Mouse (Mus musculus) thymus, adult 18-20 months (tissue): ENCODE data around the gene Calr4.

Experiments used
- DNase-seq, 2 experiments: peaks; one replicate each; pipeline ENCODE4 v3.0.0; 2022; ENCODE audit warnings: mixed read lengths in 2 of 2

Calr4 gene

DNA sequence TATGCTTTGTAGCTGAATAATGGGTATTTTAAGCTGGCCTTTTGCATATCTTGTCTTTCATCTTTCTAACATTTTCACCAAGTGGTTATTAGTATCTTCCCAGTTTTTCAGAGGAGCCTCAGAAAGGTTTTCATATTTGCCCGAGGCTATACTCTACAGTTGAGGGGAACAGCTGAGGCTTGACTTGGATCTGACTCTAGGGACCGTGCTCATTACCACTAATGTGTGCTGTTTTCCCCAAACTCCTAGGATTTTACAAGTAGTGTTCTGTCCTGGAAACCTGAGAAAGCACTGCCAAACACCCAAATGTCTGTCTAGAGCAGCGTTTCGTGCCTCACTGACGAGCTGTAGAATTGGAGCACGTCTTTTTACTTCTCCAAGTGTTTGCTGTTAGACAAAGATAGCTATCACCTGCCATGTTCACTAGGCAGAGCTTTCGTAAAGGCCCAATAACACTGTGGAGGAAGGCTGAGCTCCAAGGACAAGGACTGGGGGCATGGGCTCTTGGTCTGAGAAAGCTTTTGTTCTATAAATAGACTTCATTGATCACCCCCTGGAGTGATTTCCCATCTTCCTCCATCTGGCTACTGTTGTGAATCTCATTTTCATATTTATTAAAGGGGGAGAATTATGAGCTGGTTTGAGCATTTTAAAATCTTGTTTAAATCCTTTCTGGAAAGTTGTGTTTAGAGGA lies 2.0 kb downstream of the Calr4 start:
- DNase-seq: no peak

DNA sequence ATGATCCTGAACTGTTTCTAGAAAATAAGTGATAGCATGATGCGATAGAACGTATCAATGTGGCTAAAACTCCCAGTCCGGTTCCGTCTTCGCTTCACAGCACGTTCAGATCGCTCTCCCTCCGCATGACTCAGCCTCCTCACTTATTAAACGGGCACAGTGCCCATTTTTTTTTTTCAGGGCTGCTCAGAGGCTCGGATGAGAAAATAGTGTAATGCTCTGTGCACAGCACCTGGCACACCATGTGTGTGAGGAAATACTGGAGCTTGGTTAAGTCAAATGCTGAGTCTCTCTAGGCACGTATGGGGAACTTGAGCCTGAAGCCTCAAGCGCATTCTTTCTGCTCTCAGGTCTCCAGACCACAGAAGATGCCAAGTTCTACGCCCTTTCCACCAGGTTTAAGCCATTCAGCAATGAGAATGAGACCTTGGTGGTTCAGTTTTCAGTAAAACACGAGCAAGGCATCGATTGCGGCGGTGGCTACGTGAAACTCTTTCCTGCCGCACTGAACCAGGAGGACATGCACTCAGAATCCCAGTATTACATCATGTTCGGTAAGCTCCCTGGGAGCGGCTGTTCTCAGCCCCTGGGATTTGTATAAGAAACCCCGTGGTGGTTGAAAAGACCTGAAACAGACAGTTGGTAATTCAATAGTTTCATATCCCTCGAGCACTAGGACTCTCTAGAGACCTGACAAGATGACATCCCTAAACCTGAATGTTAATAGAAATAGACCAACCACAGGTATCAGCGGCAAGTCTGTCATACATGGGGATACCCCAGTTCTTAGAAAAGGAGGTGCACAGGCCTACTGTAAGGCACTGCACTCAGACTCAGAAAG lies 4.4 kb downstream of the Calr4 start:
- no peak for DNase-seq

DNA sequence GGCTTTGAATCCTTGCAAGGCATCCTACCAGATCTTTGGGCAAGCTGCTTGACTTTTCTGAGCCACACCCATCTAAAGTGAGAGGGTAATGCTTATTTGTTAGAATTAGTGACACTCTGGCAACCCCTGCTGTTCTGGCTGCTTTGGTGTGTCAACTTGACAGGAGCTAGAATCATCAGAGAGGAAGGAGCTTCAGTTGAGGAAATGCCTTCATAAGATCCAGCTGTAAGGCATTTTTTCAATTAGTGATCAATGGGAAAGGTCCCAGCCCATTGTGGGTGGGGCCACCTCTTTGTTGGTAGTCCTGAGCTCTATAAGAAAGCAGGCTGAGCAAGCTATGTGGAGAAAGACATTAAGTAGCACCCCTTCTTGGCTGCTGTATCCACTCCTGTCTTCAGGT lies 6.9 kb downstream of the Calr4 start:
- no peak for DNase-seq

DNA sequence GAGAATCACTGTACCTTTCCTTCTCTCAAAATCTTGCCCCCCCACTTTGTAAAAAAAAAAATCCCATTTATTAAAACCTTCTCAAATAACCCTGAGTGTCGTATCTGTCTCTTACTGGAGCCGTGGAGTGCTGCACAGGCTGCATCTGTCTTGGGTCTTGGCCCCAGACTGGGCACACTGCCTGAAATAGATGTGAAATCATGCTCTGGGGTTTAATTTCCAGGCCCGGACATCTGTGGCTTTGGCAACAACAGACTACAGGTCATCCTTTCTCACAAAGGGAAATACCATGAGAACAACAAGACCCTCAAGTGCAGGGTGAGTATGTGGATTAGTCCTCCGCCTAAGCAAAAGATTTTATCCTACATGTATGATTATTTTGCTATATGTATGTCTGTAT lies 7.6 kb downstream of the Calr4 start:
- DNase-seq: no peak

DNA sequence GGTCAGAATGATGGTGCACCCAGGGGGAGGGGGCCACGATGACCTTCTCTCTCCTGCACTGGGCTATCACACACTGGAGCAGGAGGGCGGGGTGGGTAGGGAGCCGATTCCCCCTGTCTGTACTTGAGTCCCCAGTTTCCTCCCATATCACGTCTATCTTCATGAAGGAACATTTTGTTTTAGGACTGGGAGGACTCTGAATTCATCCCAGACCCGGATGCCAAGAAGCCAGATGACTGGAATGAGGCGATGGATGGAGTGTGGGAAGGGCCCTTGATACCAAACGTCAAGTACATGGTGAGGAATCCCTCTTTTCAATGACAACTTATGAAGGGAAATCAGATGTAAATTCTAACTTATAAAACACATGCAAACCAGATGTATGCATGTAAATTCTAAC lies 10.2 kb downstream of the Calr4 start:
- DNase-seq: no peak

DNA sequence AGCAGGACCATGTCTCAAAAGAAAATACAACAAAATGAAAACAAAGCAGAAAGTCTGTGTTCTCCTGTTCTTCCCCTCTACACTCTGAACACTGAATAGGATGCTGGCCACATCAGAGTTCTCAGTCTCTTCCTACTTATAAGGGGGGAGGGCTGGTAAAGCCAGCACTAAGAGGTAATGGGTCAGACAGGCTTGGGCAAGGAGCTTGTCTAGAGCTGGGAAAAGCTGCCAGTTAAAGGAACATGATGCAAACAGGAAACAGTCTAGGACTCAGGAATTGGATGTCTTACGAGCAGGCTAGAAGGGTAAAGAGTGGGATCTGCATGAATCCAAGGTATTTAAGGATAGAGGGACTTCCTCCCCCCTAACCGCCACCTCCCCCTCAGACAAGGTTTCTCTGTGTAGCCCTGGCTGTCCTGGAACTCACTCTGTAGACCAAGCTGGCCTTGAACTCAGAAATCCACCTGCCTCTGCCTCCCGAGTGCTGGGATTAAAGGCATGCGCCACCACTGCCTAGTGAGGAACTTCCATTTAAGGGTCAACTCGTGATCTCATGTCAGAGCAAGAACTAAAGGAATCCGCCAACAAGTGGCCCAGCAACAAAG lies 10.8 kb downstream of the Calr4 start:
- DNase-seq: no peak

DNA sequence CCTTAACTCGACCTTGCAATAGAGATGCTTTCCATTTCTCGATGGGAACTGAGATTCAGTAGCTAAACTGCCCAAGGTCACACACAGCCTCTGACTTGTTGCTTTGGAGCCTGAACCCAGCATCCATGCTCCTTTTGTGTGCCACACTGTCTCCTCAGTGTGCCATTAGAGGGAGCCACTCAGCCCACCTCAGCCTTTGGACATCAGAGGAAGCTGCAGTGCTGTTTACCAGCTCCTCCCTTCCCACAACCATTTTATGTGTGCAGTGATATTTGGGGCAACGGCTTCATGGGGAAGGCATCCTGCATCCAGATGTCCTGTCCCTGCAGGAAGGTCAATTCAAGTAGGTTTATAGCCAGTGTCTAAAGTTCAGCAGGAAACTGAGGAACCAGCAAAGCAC lies 17.3 kb downstream of the Calr4 start:
- DNase-seq: peak in 1 of 2 experiments; percentile 14

DNA sequence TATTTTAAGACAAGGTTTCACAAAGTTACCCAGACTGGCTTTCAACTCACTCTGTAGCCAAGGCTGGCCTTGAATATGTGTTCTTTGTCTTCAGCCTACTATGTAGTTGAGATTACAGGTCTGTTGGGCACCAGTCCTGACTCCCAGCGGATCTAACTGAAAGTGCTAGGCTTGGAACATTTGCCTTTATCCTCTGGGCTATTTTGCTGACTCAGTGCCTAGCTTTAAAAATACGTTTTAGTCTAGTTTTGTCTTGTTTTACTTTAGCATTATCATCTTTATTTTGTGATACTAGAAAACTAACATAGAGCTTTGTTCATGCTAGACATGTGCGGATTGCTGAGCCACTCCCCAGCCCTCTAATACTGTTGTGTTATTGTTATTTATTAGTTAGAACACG lies 17.9 kb downstream of the Calr4 start:
- no peak for DNase-seq

DNA sequence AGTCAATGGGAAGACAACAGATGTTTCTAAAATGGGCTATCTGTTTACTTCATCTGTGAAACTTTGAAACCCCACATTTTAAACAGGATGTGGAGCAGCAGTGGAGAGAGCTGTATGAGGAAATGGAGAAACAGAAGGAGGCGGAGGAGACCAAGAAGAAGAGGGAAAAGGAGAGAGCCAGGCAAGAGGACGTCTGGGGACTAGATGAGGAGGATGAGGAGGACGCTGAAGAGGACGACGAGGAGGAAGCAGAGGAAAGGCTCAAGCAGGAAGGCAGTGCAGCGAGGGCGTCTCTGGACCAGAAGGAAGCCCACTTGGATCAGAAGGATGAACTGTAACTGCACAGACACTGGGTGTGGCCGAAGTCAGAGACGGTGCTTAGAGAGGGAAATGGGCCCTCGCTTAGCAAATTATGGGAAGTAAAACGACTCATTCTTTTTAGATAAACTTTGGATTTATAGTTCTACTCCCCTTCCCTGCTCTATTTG lies 19.4 kb downstream of the Calr4 start:
- DNase-seq: no peak

DNA sequence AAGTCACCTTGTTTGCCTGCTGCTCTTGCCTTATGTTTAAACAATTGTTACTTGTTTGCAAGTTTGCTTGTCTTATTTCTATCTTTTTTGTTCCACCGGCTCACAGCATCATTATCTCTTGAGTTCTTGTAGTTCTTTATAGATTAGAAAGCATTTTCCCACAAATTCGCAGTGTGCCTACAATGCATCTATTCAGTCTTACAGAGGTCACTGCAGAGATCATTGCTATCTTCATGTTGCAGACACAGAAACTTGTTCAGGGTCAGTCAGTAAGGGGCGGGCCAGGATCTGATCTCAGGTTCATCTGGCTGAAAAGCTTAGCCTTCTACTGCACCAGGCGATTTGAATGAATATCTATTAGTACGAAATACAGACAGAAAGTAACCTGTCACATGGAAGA lies 20.2 kb downstream of the Calr4 start:
- no peak for DNase-seq

DNA sequence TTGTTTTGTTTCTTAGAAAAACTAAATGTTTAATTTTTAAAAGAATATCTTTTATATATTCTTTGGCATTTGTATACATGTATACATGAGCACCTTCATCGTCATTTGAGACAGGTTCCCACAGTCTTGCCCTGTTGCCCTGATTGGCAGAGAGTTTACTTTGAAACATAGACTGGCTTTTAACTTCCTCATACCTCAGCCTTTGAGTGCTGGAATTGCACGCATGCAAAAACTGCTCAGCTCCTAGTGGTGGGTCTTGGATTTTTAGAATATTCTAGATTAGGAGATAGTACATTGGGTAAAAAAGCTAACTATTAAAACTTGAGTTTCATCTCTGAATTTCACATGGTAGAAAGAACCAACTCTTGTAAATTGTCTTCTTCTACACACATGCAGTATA lies 21.0 kb downstream of the Calr4 start:
- no peak for DNase-seq

DNA sequence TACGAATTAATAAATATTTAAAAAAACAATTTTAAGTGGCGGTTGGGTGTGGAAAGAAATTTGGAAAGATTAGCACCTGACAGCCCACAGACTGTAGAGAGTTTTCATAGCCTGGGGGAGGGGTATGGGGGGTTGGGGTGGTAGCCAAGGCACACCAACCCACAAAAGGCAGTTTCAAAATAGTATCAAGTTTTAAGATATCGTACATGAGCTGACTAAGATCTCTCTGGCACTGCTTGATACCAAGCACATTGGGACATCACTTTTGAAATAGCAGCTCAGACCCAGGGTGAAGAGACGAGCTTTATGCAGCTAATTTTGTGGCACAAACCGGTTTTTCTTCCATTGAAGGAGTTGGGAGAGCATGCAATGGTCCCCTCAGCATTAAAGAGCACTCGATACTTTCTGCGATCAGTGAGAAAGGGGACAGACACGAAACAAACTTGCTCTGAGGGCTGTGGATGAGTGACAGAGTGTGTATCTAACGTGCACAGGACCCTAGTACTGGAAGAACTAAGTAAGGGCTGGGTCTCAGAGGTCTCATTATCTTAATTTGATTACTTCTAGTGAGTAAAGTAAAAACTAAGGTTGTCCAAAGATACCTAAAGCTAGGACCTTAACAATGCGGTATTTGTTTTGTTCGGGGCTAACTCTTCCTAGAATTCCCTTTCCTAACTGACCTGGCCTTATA lies 21.6 kb downstream of the Calr4 start:
- no peak for DNase-seq

DNA sequence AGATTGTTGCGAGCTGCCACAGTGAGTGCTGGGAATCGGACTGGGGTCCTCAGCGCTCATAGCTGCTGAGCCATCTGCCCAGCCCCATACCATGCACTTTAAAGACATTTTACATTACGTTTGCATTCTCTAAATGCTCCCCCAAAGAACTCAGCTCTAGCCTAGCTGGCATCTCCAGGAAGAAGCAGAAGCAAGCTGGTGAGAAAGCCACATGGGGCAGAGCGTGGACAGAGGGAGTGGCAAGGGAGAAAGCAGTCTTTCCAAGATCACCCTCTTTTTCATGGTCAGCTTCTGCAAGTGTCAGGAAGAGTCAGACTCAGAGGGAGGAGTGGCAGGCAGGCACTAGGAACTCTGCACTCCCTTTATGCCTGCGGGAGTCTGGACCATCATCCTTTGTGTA lies 22.5 kb downstream of the Calr4 start:
- no peak for DNase-seq

DNA sequence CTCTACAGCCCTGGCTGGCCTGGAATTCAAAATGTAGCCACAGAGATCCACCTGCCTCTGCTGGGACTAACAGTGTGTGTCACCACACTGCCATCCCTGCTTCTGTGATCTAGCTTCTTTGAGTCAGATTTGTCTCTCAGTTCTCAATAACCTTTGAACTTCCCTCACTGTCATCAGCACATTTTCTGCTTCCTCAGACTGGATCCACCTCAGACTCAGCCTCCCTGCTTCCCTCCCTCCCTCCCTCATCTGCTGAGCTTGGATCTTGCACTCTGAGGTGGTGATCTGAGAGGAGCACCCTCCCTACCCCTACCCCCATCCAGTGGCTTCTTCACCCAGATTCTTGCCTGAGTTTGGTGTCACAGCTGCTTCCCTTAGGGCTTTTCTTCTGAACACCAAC lies 23.4 kb downstream of the Calr4 start:
- no peak for DNase-seq

DNA sequence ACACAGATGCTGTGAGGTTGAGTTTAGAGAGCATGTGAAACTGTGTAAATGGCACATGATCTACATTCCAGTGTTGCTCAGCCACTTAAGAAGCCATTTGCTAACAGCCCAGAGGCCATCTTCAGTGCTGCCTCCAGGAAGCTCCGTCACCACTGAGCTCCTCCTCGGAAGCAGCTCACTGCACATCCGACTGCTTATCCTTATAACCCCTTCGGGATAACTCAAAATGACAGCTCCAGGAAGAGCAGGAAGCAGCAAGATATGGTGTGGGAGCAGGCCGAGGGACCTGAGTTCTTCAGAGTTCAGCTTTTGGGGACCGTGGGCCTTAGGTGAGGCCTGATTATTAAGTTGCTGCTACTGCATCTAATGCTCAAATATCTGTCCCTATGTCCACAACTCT lies 27.8 kb downstream of the Calr4 start:
- DNase-seq: no peak

DNA sequence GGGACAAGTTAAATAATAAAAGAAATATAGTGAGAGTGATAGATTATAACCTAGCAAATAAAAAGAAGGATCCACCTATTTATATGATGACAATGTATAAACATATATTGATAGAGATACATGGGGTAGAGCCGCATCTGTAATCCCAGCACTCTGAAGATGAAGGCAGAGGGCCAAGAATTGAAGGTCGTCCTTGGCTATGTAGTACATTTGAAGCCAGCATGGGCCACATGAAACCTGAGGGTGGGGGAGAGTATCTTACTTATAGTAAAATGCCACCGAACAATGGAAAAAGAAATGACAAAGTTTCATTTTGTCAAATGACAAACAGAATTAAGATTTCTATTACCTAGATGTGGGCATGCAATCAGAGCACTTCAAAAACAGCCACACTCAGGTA lies 31.8 kb downstream of the Calr4 start:
- no peak for DNase-seq

DNA sequence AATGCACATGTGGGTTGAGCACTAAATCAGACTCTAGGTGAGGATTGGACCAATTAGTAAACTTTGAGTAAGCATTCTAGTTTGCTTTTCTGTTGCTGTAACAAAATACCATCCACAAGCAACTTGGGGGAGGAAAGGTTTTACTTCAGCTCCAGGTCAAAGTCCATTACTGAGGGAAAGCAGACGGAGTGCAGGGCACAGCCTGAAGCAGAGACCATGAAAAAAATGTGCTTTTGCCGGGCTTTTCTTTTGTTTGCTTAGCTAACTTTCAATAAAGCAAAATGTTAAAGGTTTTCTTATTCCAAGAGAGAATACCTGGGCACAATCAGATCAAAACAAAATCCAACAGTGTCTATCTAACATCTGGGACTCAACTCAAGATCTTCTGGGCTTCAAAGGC lies 32.5 kb downstream of the Calr4 start:
- no peak for DNase-seq

DNA sequence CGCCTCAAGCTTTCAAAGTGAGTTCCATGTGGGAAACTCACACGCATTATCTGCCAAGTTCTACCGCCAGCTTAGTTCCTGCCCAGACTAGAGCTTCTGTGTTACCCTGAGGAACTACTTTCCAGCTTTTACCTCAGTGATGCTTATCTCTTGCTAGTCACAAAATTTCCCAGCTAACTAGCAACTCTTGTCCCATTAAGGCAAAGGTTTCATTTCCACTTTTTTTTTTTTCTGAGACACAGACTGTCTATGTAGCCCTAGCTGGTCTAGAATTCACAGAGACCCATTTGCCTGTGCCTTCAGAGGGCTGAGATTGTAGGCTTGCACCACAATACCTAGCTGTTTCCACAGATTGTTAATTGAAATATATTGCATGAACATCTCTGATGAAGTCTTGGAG lies 33.2 kb downstream of the Calr4 start:
- DNase-seq: no peak

DNA sequence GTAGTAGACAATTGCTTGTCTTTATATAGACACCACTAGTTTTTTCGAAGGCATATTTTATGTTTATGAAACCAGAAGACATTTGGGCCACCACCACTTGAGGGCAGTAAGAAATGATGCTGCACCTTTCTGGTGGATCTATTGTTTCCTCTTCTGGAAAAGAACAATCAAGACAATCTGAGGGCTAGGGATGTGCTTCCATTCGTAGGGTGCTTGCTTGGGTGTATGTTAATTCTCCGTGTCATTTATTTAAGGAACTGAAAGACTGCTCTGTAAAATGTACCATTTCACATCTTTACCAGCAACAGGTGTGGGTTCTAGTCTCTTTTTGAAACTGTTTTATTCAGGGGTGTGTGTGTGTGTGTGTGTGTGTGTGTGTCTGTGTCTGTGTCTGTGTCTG lies 34.6 kb downstream of the Calr4 start:
- no peak for DNase-seq

DNA sequence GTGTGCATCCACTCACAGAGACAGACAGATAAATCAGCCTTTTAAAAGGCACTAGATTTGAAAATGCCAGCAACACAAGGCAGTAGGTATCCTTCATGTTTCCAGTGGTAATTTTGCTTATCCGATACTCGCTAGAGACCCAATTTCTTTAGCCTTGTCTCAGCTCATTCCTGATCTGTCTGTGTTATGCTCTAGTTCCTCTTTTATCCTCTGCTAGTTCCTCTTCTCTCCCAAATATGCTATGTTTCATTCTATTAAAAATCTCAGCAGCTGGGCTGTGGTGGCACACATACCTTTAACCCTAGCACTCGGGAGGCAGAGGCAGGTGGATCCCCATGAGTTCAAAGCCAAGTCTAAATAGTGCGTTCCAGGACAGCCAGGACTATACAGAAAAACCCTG lies 37.5 kb downstream of the Calr4 start:
- no peak for DNase-seq

DNA sequence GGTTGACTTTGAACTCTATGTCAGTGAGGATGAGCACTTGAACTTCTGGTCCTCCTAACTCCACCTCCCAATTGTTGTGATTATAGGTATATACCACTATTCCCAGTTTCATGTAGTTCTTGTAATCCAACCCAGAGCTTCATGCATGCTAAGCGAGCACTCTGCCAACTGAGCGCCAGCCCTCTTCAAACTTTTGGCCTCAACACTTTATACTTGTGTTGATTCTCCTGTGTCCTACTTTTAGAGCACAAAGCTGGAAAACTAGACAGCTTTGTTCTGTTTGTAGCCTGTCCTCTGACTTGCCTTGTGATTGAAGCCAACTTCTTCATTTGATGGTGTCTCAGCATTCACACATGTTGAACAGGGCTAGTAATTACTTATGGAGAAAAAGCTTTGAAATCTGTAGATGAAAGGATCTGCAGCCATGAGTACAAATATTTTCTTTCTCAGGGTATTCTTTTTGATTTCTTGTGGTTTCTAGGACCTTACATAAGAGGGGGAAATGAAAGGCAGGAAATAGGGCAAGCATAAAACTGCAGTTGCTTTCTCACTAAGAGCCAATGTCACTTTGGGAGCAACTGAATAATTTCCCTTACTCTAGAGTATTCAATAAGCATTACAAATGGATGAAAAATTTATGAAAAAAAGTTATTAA lies 39.4 kb downstream of the Calr4 start:
- no peak for DNase-seq

DNA sequence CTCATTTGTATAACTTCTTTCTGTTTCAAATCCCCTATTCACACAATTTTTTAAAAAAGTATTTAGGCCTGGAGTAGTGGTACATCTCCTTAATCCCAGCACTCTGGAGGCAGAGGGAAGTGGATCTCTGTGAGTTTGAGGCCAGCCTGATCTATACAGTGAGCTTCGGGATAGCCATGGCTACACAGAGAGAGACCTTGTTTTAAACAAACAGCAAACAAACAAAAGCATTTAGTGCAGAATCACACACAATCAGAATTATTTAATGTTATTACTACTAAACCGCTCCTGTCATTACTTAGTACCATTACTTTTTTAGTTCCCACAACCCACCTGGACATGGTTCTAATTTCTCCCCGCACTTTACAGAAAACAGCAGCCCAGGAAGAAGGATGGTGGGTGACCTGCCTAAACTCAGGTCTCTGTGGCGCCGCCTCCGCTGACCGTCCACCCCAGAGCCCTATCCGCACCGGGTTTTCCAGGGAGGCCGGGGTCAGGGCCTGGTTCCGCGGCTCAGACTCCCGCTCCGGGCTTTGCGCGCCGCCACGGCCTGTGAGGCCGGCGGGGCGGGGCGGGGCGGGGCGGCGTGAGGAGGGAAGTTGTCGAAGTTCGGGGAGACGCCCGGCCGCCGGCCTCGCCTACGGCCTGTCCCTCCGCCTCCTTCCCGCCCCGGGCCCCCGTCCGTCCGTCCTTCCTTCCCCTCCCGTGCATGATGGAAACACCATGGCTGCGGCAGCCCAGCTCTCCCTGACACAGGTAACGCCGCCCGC lies 45.6 kb downstream of the Calr4 start, which contains the start of gene Eps15:
TSS of gene Eps15 (plus strand) at position 580 of the 770 bp plus-strand sequence.
- peak; percentile 78 to 80 for DNase-seq
